Mouse (Mus musculus): ENCODE measurements at regions not wholly inside any gene's neighbourhood (a gene's known extent, or its start where the extent isn't known, plus 50 kb on each side); places are given as distances from the start of the nearest gene placed in this dataset.

DNA sequence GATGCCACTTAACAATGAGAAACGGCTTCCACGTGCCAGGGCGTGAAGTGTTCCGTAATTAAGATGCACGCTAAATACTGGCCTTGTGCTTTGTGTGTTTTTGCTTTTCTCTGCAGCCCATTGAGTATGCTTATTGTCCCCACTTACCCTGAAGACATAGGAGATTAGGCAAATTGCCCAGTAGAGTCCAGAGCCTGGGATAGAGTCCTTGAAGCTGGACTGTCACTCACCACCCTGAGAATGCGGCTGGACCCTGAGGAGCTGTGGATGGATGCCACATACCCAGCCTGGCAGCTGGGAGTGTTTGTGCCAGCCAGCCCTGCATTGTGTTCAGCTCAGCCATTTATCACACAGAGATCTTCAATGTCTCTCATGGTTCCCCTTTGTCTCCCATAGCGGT, 195.2 kb downstream of the Abcc12 start:
- Histone ChIP-seq H3K4me1 (ENCODE audit: control insufficient read depth, insufficient read depth, low read length) (no peaks in the 10 kb centered on the region), H3K4me3 (replicated peaks; ENCODE audit: insufficient read depth, low read depth, low read length) (no peak overlapping the region), H3K27ac (ENCODE audit: insufficient read depth, low read length) (no peak overlapping the region), H3K27me3 (ENCODE audit: control insufficient read depth, insufficient read depth, low read length) (no peaks in the 10 kb centered on the region)
- no peak for DNase-seq
- 73% methylated on average over 7 of the region's 7 CpGs for WGBS
- no peak for TF ChIP-seq CTCF (IDR thresholded peaks at IDR 0.05; ENCODE audit: borderline replicate concordance, insufficient read depth, low read depth, low read length)
- no peak for TF ChIP-seq POLR2A (IDR thresholded peaks at IDR 0.05; ENCODE audit: borderline replicate concordance, insufficient read depth, low read length)

DNA sequence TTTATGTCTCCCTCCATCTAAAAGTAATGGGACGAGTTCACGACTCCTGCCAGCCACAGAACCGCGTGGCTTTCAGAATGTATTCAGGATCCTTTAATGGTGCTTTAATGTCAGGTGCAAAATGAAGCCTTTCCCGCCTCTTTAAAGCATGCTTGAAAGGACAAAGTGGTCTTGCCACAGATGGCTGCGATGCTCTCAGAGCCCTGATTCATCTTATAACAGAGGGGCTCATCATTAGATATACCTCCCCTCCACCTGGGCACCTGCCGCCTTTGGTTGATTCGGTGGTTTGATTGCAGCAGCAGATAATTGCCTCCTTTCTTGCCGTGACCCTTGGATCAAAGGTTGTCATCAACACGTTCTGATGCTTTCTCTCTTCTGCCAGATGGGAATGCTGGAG, 198.5 kb downstream of the Abcc12 start:
- H3K4me3 ChIP-seq (replicated peaks; ENCODE audit: insufficient read depth, low read depth, low read length): no peak overlapping the region
- TF ChIP-seq CTCF (IDR thresholded peaks at IDR 0.05; ENCODE audit: borderline replicate concordance, insufficient read depth, low read depth, low read length): no peak
- TF ChIP-seq POLR2A (IDR thresholded peaks at IDR 0.05; ENCODE audit: borderline replicate concordance, insufficient read depth, low read length): no peak
- 91% methylated on average over 10 of the region's 10 CpGs for WGBS
- DNase-seq: no peak
- no peaks in the 10 kb centered on the region for H3K27me3 ChIP-seq (ENCODE audit: control insufficient read depth, insufficient read depth, low read length)
- no peak overlapping the region for H3K27ac ChIP-seq (ENCODE audit: insufficient read depth, low read length)
- no peaks in the 10 kb centered on the region for H3K4me1 ChIP-seq (ENCODE audit: control insufficient read depth, insufficient read depth, low read length)

DNA sequence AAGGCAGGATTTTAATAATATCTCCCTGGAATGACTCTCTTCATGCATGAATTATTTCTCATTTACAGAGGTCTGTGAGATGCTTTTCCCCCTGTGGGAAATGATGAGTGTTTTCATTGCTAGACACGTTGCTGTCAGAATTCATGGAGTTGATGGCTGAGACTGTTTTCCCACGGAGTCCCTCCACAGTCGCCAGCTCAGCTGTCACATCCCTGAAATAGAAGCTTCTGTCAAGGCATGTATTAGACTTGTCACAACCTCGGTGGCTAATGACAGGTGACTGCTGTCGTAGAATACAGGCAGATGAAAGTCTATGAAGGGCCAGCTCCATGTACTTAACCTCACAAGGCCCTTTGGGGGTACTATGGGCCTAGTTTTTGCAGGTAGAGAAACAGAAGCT, 212.4 kb downstream of the Abcc12 start:
- DNase-seq: no peak
- WGBS: 35% methylated on average over 5 of the region's 5 CpGs
- Histone ChIP-seq H3K27me3 (ENCODE audit: control insufficient read depth, insufficient read depth, low read length) (no peaks in the 10 kb centered on the region), H3K4me1 (ENCODE audit: control insufficient read depth, insufficient read depth, low read length) (no peaks in the 10 kb centered on the region), H3K27ac (ENCODE audit: insufficient read depth, low read length) (no peak overlapping the region), H3K4me3 (replicated peaks; ENCODE audit: insufficient read depth, low read depth, low read length) (no peak overlapping the region)
- TF ChIP-seq CTCF (IDR thresholded peaks at IDR 0.05; ENCODE audit: borderline replicate concordance, insufficient read depth, low read depth, low read length): no peak
- TF ChIP-seq POLR2A (IDR thresholded peaks at IDR 0.05; ENCODE audit: borderline replicate concordance, insufficient read depth, low read length): no peak

DNA sequence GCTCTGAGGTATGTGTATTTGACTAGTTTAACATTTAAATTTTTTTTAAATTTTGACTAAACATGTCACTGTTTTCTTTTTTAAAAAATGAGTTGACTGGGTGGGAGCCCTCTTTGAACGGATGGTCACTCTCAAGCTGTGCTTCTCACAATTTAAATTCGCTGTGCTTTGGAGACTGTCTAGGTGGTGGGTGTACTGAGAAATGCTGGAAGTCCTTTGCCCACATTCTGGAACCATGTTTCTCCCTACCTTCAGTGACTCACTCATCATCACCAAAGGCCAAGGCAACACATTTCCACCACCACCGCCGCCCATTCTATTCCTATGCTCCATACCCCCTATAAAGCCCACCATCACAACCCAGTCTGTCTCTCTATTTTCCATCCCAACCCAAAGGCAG, 213.8 kb downstream of the Abcc12 start:
- 98% methylated on average over 4 of the region's 4 CpGs for WGBS
- H3K27ac ChIP-seq (ENCODE audit: insufficient read depth, low read length): no peak overlapping the region
- TF ChIP-seq POLR2A (IDR thresholded peaks at IDR 0.05; ENCODE audit: borderline replicate concordance, insufficient read depth, low read length) (no peak), CTCF (IDR thresholded peaks at IDR 0.05; ENCODE audit: borderline replicate concordance, insufficient read depth, low read depth, low read length) (no peak)
- no peak for DNase-seq
- no peak overlapping the region for H3K4me3 ChIP-seq (replicated peaks; ENCODE audit: insufficient read depth, low read depth, low read length)
- no peaks in the 10 kb centered on the region for H3K4me1 ChIP-seq (ENCODE audit: control insufficient read depth, insufficient read depth, low read length)
- no peaks in the 10 kb centered on the region for H3K27me3 ChIP-seq (ENCODE audit: control insufficient read depth, insufficient read depth, low read length)

DNA sequence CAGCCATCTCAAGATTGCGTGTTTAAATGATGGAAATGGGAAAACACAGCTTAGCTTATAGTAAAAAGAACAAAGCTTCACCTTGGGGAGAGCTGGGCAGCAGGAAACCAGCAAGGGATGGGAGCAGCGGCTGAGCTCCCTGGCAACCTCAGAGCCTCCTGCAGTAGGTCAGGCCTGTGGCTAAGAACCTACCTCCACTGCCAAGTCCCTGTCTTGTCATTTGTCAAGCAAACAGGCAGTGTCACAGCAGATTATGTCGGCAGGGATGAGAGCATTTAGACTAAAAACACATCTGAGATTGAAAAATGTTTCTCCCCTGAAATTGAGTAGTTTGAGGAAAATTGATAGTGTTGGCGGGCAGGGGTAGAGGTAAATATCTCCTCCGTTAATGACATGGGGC, 214.8 kb downstream of the Abcc12 start:
- WGBS: 44% methylated on average over 5 of the region's 5 CpGs
- TF ChIP-seq CTCF (IDR thresholded peaks at IDR 0.05; ENCODE audit: borderline replicate concordance, insufficient read depth, low read depth, low read length) (no peak), POLR2A (IDR thresholded peaks at IDR 0.05; ENCODE audit: borderline replicate concordance, insufficient read depth, low read length) (no peak)
- DNase-seq: peak; percentile 30 to 62
- no peaks in the 10 kb centered on the region for H3K4me1 ChIP-seq (ENCODE audit: control insufficient read depth, insufficient read depth, low read length)
- no peaks in the 10 kb centered on the region for H3K27me3 ChIP-seq (ENCODE audit: control insufficient read depth, insufficient read depth, low read length)
- H3K4me3 ChIP-seq (replicated peaks; ENCODE audit: insufficient read depth, low read depth, low read length): no peak overlapping the region
- no peak overlapping the region for H3K27ac ChIP-seq (ENCODE audit: insufficient read depth, low read length)

DNA sequence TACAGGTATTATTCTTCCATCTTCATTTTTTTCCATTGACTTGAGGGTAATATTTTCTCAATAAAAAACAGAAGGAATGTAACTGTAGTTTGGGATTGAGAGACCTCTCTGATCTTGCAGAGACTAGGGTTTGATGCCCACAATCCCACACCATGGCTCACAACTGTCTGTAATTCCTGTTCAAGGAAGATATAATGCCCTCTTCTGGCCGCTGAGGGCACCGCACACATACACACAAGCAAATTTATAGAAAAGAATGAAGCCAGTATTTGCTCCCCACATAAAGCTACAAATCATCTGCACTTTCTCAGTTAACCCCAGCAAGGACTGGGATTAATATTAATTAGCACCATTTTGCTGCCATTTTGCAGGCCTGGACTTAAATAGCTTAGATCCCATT, 215.6 kb downstream of the Abcc12 start:
- no peaks in the 10 kb centered on the region for H3K27me3 ChIP-seq (ENCODE audit: control insufficient read depth, insufficient read depth, low read length)
- no peaks in the 10 kb centered on the region for H3K4me1 ChIP-seq (ENCODE audit: control insufficient read depth, insufficient read depth, low read length)
- peak; percentile 37; the same call in 1 of the 2 replicates for TF ChIP-seq CTCF (IDR thresholded peaks at IDR 0.05; ENCODE audit: borderline replicate concordance, insufficient read depth, low read depth, low read length)
- no peak for TF ChIP-seq POLR2A (IDR thresholded peaks at IDR 0.05; ENCODE audit: borderline replicate concordance, insufficient read depth, low read length)
- H3K27ac ChIP-seq (ENCODE audit: insufficient read depth, low read length): no peak overlapping the region
- no peak overlapping the region for H3K4me3 ChIP-seq (replicated peaks; ENCODE audit: insufficient read depth, low read depth, low read length)
- DNase-seq: no peak
- WGBS: 71% methylated on average over 2 of the region's 2 CpGs

DNA sequence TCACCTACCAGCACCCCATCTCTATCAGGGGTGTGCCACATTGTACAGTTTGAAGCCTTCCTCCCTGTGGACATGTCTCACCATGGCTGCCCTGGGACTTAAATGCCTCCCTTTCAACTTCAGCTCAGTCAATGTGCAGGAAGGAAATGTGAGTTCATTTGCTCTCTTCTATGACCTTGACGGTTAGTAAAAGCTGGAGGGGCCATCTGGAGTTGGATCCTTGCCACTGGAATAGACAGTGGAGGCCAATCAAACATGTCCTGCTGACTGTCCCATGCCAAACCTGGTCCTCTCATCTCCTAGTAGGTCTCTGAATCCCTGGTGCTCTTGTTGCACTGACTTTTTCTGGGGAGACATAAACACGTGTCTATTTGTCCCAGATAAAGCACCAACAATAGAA, 220.2 kb downstream of the Abcc12 start:
- Histone ChIP-seq H3K27me3 (ENCODE audit: control insufficient read depth, insufficient read depth, low read length) (no peaks in the 10 kb centered on the region), H3K27ac (ENCODE audit: insufficient read depth, low read length) (no peak overlapping the region), H3K4me1 (ENCODE audit: control insufficient read depth, insufficient read depth, low read length) (no peaks in the 10 kb centered on the region), H3K4me3 (replicated peaks; ENCODE audit: insufficient read depth, low read depth, low read length) (no peak overlapping the region)
- WGBS: 63% methylated on average over 2 of the region's 2 CpGs
- DNase-seq: no peak
- no peak for TF ChIP-seq CTCF (IDR thresholded peaks at IDR 0.05; ENCODE audit: borderline replicate concordance, insufficient read depth, low read depth, low read length)
- TF ChIP-seq POLR2A (IDR thresholded peaks at IDR 0.05; ENCODE audit: borderline replicate concordance, insufficient read depth, low read length): no peak

DNA sequence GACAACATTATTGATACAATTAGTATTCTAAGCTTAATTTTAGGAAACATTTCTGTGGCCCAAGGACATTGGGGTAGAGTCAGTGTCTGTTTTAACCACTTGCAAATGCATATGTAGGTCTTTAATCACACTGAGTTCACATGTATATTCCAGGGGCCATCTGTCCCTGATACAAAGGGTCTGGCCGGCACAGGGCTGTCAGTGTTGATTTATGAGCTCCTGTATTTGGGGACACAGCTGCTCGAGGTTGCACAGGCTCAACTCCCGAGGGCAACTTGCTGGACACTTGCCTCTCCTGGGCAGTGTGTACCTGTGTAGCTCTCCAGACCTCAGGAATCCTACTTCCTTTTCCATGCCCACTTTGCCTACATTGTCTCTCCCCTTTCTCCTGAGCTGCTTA, 221.0 kb downstream of the Abcc12 start:
- TF ChIP-seq CTCF (IDR thresholded peaks at IDR 0.05; ENCODE audit: borderline replicate concordance, insufficient read depth, low read depth, low read length): no peak
- no peak for TF ChIP-seq POLR2A (IDR thresholded peaks at IDR 0.05; ENCODE audit: borderline replicate concordance, insufficient read depth, low read length)
- 44% methylated on average over 3 of the region's 3 CpGs for WGBS

More for the DNA sequence above, 221.0 kb downstream of the Abcc12 start:
- no peak for DNase-seq
- H3K27ac ChIP-seq (ENCODE audit: insufficient read depth, low read length): no peak overlapping the region
- H3K4me1 ChIP-seq (ENCODE audit: control insufficient read depth, insufficient read depth, low read length): no peaks in the 10 kb centered on the region
- no peaks in the 10 kb centered on the region for H3K27me3 ChIP-seq (ENCODE audit: control insufficient read depth, insufficient read depth, low read length)
- no peak overlapping the region for H3K4me3 ChIP-seq (replicated peaks; ENCODE audit: insufficient read depth, low read depth, low read length)

Measured in cerebellum, adult 2 months (tissue).